Mouse (Mus musculus) monocyte, adult 2 months (primary cell): ENCODE results near the gene Hnrnpdl.

Source experiments
- DNase-seq, 2 experiments: peaks; one replicate each; pipeline ENCODE4 v3.0.0; 2022; ENCODE audit warnings: low spot score in 2 of 2, low read depth in 1 of 2

The Hnrnpdl gene

GRCm38 (mm10) chr5:100039602-100040142 is at the start of gene Hnrnpdl, which contains the start of gene Enoph1:
TSS of gene Hnrnpdl (minus strand) at chr5:100039664.
TSS of gene Enoph1 (plus strand) at chr5:100039985.
- DNase-seq = peak; percentile 73 to 87

- no peak for DNase-seq
Measured at GRCm38 (mm10) chr5:100085097-100085496, 45.6 kb upstream of the Hnrnpdl start.

GRCm38 (mm10) chr5:100083953-100084562 is 44.6 kb upstream of the Hnrnpdl start:
- no peak for DNase-seq

- no peak for DNase-seq
Measured at GRCm38 (mm10) chr5:100082006-100082405, 42.5 kb upstream of the Hnrnpdl start.

- DNase-seq = no peak
Measured at GRCm38 (mm10) chr5:100079931-100080275, 40.4 kb upstream of the Hnrnpdl start.

- no peak for DNase-seq
Measured at GRCm38 (mm10) chr5:100079040-100079930, 39.8 kb upstream of the Hnrnpdl start.

- no peak for DNase-seq
Measured at GRCm38 (mm10) chr5:100074571-100074970, 35.1 kb upstream of the Hnrnpdl start.

- DNase-seq = no peak
Measured at GRCm38 (mm10) chr5:100072557-100072956, 33.1 kb upstream of the Hnrnpdl start.

GRCm38 (mm10) chr5:100071541-100071940 is 32.1 kb upstream of the Hnrnpdl start:
- no peak for DNase-seq

GRCm38 (mm10) chr5:100070255-100070654 is 30.8 kb upstream of the Hnrnpdl start:
- DNase-seq = peak; percentile 14 to 62

- DNase-seq = no peak
Measured at GRCm38 (mm10) chr5:100069526-100069925, 30.1 kb upstream of the Hnrnpdl start.

- DNase-seq = no peak
Measured at GRCm38 (mm10) chr5:100067579-100067978, 28.1 kb upstream of the Hnrnpdl start.

GRCm38 (mm10) chr5:100060876-100061275 is 21.4 kb upstream of the Hnrnpdl start:
- DNase-seq = no peak

GRCm38 (mm10) chr5:100059326-100059725 is 19.9 kb upstream of the Hnrnpdl start:
- no peak for DNase-seq

GRCm38 (mm10) chr5:100058729-100059128 is 19.3 kb upstream of the Hnrnpdl start:
- DNase-seq = no peak

- no peak for DNase-seq
Measured at GRCm38 (mm10) chr5:100057461-100058209, 18.2 kb upstream of the Hnrnpdl start.

- DNase-seq = no peak
Measured at GRCm38 (mm10) chr5:100055866-100056369, 16.5 kb upstream of the Hnrnpdl start.

- DNase-seq = no peak
Measured at GRCm38 (mm10) chr5:100054807-100055547, 15.5 kb upstream of the Hnrnpdl start.

GRCm38 (mm10) chr5:100052728-100053127 is 13.3 kb upstream of the Hnrnpdl start:
- DNase-seq = no peak

- DNase-seq = no peak
Measured at GRCm38 (mm10) chr5:100049904-100050303, 10.4 kb upstream of the Hnrnpdl start.
